Mouse (Mus musculus) C2C12 (cell line): Measurements from ENCODE around the gene Peli2.

Experiments
- CTCF ChIP-seq: IDR thresholded peaks from one replicate; pipeline ENCODE4 v1.5.1; 2011; ENCODE audit not compliant: control insufficient read depth, insufficient read depth, insufficient read length
- FOSL1 ChIP-seq: IDR thresholded peaks from one replicate; pipeline ENCODE4 v1.8.0; 2011; ENCODE audit warnings: mild to moderate bottlenecking, low read length; ENCODE audit not compliant: poor library complexity, insufficient read depth, severe bottlenecking

DNA sequence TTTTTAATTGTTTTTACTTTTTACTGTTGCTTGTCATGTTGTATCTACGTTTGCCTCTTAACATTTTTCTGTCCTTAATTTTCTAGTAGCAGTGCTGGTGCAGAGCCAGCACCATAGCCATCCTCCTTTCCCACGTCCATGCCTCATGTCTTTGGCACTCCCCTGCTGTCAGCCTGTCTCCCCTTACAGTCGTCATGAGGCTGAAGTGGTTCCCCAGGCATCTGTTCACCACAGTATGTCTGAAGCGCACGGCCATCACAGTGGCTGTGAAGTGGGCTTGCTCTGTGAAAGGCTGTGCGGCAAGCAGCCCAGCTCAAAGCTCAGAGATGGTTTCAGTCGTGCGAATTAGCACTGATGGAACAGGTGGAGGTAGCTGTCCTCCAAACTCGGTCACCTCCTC, 66.5 kb downstream of the Peli2 start:
- TF ChIP-seq CTCF: no peak
- TF ChIP-seq FOSL1: no peak
